Mouse (Mus musculus): ENCODE measurements at regions not wholly inside any gene's neighbourhood (a gene's known extent, or its start where the extent isn't known, plus 50 kb on each side); places are given as distances from the start of the nearest gene placed in this dataset.
"Not testable (repeated sequence)": the region's sequence is repeated elsewhere in the genome, so short reads cannot be mapped to it uniquely, and the experiment has no call there.

DNA sequence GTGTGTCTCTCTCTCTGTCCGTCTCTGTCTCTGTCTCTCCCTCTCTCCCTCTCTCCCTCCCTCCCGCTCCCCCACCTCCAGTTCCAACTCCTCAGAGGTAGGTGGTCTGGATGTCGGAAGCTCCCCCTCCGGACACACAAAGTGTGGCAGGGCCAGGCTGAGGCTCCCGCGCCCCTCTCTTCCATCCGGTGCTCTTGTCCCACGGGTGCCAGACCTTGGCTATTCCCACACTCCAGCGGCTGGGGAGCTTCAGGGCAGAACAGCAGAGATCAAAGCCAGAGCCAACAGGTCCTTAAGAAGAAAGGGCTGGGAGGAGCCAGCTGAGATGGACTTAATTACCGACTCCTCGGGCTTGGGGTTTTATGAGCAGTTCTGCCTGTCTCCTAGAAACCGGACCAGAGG lies 101.1 kb upstream of the Med13l start:
- DNase-seq (ENCODE audit: low spot score in 2 of 2): no peak

DNA sequence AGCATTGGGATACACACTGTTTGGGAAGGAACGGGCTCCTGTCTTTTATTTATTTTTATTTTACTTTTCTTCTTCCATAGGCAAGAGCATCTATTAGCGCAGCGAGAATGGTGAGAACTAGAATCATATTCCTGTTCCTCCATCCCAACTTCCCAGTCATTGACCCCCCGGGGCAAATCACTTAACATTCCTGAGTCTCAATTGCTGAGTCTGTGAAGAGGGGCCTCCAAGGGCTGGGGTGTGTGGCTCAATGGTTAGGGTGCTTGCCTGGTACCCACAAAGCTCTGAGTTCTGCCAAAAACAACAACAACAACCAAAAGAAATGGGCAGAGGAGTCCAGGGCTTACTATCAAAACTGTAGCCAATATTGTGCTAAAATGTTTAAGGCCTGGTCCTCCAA lies 98.5 kb upstream of the Med13l start:
- no peak for DNase-seq (ENCODE audit: low spot score in 2 of 2)

DNA sequence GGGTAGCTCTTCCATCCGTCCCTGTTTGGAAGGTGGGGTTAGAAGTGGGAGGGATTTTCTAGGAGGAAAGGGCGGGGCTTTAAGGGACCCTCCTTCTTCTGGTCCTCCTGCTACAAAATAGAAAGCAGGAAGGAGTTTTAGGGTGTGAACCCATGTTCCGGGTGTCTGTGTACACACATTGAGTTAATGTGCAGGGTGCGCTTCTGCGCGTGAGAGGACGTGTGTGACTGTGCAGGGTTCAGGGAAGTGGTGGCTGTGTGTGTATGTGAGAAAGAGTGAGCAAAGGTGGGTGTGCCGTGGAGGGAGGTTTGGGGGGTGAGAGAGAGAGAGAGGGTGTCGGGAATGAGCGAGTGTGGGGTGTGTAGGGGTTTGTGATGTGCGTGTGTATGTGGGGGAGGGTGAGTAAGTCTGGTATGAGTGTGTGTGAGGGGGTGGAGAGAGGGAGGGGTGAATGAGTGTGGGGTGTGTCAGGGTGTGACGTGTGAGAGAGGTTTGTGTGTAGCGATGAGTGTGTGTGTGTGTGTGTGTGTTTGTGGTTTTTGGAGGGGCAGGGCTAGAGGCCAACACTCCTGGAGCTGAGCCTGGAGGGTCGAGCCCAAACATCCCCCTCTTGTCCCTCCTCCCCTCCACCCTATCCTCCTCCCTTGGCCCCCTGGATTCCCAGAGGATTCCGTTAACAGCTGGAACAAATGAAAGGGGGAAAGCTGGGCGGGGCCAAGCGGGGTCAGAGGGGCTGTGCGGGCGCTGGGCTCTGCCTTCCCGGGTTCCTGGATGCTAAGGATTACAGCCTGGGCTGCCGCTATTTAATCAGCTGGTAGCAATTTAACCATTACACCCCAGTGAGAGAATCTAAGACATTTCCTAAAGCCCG lies 95.3 kb upstream of the Med13l start:
- peak in 1 of 2 experiments; percentile 29 for DNase-seq (ENCODE audit: low spot score in 2 of 2)

DNA sequence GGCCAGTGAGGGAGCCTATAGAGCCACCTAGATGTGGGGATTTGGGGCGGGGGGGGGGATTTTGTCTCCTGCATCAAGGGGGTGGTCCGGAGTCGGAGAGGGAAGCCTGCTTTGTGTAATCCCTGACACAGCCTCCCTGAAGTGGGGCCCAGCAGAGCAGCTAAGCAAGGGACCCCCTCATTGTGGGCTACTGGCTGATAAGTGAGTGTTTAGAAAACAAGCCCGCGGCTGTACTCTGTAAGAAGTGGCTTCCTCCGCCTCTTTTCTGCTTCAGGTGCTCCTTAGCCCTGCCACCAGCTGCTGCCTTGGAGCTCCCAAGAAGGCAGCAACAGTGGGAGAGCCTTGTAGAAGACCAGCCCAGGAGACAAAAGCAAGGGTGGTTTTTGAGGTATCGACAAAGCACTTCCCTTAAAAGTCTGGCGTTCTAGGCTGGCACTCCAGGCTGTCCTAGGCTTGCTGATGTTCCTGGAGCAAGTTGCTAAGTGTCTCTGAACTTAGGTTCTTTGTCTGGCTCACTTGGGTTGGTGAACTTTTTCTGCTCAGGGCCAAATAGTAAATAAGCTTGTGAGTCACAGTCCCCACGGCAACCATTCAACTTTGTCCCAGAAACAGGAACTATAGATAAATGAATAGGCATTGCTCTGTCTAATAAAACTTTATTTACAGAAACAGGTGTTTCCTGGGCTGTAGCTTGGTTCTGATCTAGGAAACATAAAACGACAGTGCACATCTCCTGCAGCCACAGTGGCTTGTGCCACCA lies 94.3 kb upstream of the Med13l start:
- peak; percentile 35 to 47 for DNase-seq (ENCODE audit: low spot score in 2 of 2)

DNA sequence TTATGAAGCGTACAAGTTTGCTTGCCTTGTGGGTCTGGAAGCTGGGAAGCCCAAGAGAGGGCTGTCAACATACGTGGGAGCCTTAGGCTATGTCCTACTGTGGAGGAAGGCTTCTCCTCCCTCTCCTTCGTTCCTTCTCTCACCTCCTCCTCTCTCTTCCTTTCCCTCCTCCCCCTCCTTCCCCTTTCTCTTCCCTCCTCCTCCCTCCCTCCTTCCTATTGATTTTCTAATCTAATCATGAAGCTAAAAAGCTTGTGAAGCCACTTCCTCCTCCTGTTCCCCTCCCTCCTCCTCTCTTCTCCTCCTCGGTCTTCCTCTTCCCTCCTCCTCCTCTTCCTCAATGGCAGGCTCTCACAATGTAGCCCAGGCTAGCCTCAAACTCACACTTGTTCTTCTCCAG lies 91.7 kb upstream of the Med13l start:
- no peak for DNase-seq (ENCODE audit: low spot score in 2 of 2)

DNA sequence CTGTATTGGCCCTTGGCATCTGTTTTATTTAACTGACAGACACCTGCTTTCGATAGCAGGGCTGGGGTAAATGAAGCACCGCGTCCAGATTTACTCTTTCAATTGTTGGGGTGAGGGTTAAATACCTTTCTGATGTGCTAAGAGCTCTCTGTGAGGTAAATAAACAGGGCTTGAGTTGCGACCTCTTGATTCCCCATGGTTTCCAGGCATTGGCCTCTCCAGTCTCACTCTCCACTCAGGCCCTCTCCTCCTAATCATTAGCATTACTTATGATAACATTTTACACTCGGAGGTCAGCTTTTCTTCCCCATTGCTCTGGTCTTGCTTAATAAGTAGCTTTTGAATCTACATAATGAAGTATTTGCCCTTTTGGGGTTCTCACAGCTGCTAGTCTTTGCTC lies 88.9 kb upstream of the Med13l start:
- no peak for DNase-seq (ENCODE audit: low spot score in 2 of 2)

DNA sequence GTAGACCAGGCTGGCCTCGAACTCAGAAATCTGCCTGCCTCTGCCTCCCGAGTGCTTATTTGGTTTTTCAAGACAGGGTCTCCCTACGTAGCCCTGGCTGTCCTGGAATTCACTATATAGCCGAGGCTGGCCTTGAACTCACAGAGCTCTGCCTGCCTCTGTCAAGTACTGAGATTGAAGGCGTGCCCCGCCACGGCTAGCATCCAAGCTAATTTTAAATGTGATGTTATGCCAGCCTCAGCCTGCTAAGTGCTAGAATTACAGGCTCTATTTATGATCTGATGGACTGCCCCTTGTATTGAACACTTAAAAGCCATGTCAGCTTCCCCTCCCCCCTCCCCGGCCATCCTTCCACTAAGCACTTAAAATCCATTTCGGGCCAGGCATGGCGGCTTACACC lies 88.2 kb upstream of the Med13l start:
- no peak for DNase-seq (ENCODE audit: low spot score in 2 of 2)

DNA sequence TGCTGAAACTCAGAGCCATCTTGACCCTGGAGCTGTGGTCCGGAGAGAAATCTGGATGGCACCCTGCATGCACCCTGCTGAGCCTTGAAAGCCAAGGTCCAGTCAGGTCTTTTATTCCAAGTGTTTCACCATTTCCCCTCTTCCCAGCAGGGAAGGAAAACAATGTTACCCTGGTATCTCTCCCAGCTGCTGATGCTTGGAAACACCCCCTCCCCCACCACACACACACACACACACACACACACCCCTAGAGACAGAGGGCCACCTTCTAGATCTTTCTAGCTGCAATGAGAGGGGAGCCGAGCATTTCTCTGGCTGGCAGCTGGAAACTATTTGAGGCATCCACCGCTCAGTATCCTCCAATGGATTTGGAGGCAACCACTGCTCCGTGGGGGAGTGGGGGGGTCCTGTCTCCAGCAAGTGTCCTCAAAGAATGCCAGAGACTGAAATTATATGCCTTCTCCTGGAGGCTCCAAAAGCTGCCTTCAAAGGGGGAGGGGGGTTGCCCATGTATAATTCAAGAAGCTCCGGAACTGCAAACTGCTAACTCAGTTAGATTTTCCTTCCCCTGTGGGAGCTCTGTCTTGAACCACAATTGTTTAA lies 87.2 kb upstream of the Med13l start:
- no peak for DNase-seq (ENCODE audit: low spot score in 2 of 2)

DNA sequence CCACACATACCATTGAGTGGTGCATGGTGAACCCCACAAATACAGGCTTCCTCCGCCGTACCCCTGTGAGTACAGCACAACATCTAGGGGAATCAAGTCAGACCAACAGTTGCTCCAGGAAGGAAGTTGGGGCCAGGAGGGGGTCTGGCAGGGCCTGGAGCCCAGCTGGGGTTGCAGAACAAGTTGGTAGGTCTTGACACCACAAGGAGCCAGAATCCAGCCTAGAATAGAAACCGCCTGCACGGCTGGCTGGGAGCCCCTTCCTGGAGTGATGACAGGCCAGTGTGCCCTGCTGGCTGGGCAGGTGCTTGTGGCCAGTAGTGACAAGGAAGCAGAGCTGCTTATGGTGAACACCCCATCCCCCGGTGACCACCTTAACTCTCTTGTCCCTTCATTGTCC lies 83.9 kb upstream of the Med13l start:
- DNase-seq (ENCODE audit: low spot score in 2 of 2): peak; percentile 43 to 50

DNA sequence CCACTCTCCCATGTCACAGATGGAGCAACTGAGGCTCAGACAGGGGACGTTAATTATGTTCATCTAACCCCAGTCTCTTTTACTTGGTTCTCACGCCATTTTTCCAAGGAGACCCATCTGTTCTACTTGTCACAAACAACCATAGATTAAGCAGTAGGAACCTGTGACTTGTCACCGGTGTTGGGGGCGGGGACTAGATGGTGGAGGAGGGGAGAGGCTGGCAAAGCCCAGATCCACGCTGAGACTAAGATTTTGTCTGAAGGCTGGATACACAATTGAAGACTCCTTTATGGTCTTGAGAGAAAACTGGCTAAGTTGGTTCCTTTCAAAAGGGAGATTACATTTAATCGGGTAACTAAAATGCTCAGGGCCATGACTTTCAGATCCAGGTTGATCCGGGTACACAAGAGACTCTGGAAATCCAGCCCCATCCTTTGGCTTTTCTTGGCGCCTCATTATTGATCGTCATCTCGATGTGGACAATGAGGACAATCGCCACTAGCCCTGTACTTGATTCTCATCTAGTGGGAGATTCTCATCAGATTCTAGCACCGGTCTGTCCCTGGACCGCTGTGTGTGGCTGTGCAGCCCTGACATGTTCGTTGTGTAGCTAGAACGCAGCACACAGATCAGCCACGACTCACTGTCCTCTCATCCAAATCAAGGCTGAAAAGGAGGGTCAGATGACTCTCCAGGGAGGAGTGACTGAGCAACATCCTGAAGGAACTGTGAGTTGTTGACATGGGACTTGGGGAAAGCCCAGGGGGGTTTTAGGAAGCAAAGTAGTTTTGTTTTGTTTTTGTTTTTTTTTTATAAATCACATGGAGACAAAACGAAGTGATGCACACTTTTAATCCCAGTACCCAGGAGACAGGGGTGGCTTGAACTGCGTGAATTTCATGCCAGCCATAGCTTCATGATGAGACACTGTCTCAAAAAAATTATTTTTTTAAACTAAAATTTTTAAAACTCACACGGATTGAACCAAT lies 83.1 kb upstream of the Med13l start:
- peak; percentile 56 to 57 for DNase-seq (ENCODE audit: low spot score in 2 of 2)

DNA sequence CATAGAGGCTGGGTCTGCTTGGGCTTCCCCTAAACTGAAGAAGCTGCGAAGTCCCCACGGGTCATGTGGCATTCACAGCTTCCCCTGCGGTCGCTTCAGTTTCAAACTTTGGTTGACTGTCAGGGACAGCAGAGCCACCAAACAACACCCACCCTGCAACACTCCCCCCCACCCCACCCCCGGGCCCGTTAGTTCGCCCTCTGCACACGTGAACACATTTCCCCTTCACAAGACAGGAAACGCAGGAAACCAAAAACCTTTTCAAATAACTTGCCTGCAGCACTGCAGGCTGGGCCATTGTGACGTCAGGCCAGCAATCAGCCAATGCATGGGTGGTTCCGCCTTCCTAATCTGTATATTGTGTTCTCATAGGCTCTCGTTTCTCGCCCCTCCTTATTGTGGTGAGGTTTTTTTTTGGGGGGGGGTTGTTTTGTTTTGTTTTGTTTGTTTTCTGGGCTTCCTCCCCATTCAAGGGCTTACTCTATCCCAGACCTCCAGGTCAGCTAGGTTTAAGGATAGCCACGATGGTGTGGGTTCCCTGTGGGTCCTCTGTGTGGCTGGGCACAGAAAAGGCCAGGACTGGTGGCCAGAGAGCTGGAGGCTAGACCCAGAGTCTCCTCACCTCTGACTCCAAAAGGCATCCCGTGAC lies 82.2 kb upstream of the Med13l start:
- DNase-seq (ENCODE audit: low spot score in 2 of 2): peak; percentile 82 to 89

DNA sequence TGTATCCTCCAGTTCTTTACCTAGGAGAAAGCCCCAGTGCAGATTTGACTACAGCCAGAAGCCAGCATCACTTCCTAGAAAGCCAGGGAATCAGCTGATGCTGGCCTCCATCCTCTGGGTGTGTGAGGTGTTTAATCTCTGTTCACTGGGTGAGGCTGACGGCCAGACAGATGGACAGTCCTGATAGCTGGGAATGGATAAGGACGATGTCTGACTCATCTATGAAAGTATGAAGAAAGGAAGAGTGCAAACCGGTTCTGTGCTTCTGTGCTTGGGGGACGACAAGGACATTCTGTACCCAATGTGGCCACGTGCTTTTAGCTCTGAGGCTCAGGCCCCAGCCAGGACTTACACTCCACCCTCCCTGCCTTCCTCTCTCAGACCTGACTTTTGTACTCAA lies 80.5 kb upstream of the Med13l start:
- no peak for DNase-seq (ENCODE audit: low spot score in 2 of 2)

DNA sequence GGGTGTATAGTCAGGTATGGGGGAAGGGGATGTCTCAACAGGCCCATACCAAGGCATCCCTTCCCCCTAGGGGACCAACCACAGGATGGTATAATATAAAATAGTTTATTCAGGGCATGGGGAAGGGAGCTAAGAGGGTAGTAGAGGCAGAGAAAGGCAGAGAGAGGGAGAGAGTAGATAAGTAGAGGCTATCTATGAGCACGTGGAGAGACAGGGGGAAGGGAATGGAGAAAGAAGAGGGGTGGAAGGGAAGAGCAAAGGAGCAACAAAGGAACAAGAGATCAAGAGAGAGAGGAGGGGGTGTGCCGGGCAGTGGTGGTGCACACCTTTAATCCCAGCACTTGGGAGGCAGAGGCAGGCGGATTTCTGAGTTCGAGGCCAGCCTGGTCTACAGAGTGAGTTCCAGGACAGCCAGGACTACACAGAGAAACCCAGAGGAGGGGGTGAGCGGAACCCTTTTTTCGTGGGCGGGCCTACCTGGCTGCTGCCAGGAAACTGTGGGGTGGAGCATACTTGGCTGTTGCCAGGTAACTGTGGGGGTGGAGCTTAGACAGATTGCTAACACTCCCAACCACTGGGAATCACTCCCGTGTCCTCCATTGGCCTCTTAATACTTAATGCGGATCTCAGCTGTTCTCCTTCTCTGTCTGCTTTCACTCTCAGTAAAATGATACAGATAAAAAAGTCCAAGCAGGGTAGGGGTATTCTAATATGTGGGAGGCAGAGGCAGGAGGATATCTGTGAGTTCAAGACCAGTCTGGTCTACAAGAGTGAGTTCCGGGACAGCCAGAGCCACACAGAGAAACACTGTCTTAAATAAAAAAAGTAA lies 79.3 kb upstream of the Med13l start:
- DNase-seq (ENCODE audit: low spot score in 2 of 2): no peak

DNA sequence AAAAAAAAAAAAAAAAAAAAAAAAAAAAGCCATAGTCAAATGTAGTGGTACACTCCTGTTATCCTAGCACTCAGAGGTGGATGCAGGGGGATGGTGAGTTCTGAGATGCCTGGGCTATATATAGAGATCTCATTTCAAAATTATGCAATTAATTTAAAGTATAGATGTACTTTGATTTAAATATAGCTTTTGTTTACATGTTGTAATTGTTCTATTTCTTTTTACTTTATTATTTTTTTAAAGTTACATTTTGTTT lies 78.8 kb upstream of the Med13l start:
- no peak for DNase-seq (ENCODE audit: low spot score in 2 of 2)

DNA sequence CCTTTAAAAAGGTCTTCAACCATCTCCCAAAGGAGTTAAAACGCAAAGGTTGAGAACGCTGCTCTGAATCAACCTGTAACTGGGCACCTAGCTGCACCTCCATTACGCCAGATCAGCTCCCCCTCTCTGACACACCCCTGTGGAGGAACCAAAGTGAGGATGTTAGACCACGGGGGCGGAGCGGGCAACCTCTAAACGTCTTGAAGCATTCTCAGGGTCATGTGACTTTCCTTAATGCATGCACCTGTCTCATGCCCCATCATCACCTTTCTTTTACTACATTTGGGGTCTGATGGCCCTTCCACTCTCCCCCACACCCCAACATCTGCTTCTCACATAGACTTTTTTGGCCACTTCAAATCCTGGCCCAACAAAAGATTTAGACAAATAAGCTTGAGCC lies 77.9 kb upstream of the Med13l start:
- DNase-seq (ENCODE audit: low spot score in 2 of 2): peak; percentile 31

DNA sequence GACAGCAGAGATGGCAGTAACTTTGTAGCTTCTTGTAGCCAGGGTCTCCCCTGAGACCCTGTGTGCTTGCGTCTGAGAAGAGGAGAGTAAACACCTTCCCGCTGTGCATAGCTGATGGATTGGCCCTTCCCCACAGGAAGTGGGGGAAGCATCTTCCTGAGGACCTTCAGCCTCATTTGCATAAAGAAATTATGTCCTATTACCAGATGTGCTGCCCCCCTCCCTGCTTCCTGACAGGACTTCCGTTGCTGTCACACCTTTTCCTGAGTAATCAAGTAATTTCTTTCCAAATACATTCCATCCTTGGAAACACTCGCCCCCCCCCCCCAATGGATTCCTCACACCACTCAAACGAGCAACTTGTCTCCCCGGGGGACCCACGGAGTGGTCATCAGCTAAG lies 77.5 kb upstream of the Med13l start:
- DNase-seq (ENCODE audit: low spot score in 2 of 2): no peak

DNA sequence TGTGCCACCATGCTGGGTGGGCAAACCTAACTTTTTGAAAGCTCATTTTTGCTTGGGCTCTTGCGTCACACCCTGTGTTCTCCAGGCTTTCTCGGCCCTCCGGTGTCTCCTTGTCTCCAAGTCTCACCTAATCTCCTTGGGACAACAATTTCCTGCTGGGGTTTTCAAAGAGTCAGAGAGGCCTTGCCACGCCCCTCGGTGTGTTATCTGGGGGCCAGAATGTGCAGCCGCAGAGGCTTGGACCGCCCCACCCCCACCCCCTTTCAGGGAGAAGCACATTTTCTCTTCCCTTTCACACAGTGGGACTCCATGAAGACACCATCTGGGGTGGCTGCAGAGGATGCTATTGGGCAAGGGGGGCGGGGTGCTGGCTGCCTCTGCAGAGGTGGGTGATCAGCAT lies 76.9 kb upstream of the Med13l start:
- no peak for DNase-seq (ENCODE audit: low spot score in 2 of 2)

DNA sequence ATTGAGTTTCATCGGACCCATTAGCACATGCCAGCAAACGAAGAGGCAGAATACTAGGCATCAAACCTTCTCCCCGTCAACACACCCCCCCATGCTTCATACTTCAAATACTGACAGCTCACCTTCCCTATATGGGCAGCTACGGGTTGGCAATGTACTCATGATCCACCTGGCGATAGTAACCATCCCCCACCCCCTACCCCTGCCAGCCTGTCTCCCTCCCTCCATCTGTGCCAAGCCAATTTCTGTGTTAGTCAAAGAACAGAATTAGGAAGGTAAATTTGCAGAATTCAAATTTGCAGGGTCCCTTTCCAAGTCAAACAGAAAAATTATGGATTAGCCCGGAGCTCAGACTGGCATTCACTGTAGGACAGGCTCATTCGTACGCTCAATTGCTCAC lies 75.3 kb upstream of the Med13l start:
- no peak for DNase-seq (ENCODE audit: low spot score in 2 of 2)

DNA sequence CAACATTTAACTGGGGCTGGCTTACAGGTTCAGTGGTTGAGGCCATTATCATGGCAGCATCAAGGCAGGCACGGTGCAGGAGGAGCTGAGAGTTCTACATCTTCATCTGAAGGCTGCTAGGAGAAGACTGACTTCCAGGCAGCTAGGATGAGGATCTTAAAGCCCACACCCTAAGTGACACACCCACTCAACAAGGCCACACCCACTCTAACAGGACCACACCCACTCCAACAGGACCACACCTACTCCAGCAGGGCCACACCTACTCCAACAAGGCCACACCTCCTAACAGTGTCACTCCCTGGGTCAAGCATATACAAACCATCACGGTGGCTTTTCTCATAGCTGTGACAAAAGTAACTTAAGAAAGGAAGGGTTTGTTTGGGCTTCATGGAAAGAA lies 68.0 kb upstream of the Med13l start:
- not testable (repeated sequence) for DNase-seq (ENCODE audit: low spot score in 2 of 2)

Measured in thymus, postnatal 10 days (tissue).